Mouse (Mus musculus) midbrain, embryonic 16.5 days (tissue): ENCODE data around the gene Gm44965. TPM values are rescaled to one million over a fixed set of nuclear protein-coding genes. Genes with fewer than 3 reads are reported as not detected.

Source experiments
- ATAC-seq: fragments of 200-750 bp; cut with Nextera tagmentation; 2 replicates; pipeline ENCODE4 v1.8.0; 2017; ENCODE audit warnings: moderate TSS enrichment
- H3K27ac ChIP-seq: fragments of 300-500 bp; sonication (generic); 2 replicates; pipeline ENCODE4 v1.5.1; 2014; ENCODE audit warnings: mild to moderate bottlenecking, low read length, mixed read lengths
- H3K27me3 ChIP-seq: fragments of 300-500 bp; sonication (generic); 2 replicates; pipeline ENCODE4 v1.6.1; 2014; ENCODE audit warnings: low read depth, low read length, mixed read lengths; ENCODE audit not compliant: control insufficient read depth, insufficient read depth
- H3K36me3 ChIP-seq: fragments of 300-500 bp; sonication (generic); 2 replicates; pipeline ENCODE4 v1.6.1; 2014; ENCODE audit warnings: mild to moderate bottlenecking, low read length, moderate library complexity, mixed read lengths; ENCODE audit not compliant: control insufficient read depth, insufficient read depth
- H3K4me1 ChIP-seq: fragments of 300-500 bp; sonication (generic); 2 replicates; pipeline ENCODE4 v1.6.1; 2014; ENCODE audit warnings: mild to moderate bottlenecking, low read length, mixed read lengths; ENCODE audit not compliant: control insufficient read depth, insufficient read depth
- H3K4me2 ChIP-seq: fragments of 300-500 bp; sonication (generic); 2 replicates; pipeline ENCODE4 v1.6.1; 2014; ENCODE audit warnings: mild to moderate bottlenecking, low read length, mixed read lengths
- H3K4me3 ChIP-seq: fragments of 300-500 bp; sonication (generic); 2 replicates; pipeline ENCODE4 v1.5.1; 2014; ENCODE audit warnings: low read depth, mild to moderate bottlenecking, low read length, moderate library complexity, mixed read lengths
- H3K9ac ChIP-seq: fragments of 300-500 bp; sonication (generic); 2 replicates; pipeline ENCODE4 v1.6.1; 2014; ENCODE audit warnings: low read depth, low read length, mixed read lengths
- H3K9me3 ChIP-seq: fragments of 300-500 bp; sonication (generic); replicated peaks from 2 replicates; pipeline ENCODE4 v1.6.1; 2014; ENCODE audit warnings: mild to moderate bottlenecking, low read length, mixed read lengths; ENCODE audit not compliant: control insufficient read depth, poor library complexity, severe bottlenecking
- WGBS: fragments of 180-500 bp; shearing (Covaris S2); extraction: QIAGEN DNeasy Blood & Tissue Kit; methylation state at CpG from one replicate; pipeline ENCODE4 v1.1.7; 2014; 5-methylcytosine and 5-hydroxymethylcytosine counted together
- polyA plus RNA-seq: library from polyadenylated mRNA; unstranded; fragments of >200 nt; fragmentation: Nextera tagmentation; extraction: Ambion mirVana; gene quantifications from 2 replicates; pipeline ENCODE4 v1.2.1, GENCODE M21; 2015

Gm44965 gene
- polyA plus RNA-seq, 1 experiment from 2014 or later, result not detected

- H3K4me2 ChIP-seq, result peak overlapping the region; percentile 74
- WGBS, result 27% methylated on average over 13 of the region's 14 CpGs
- peak overlapping the region; percentile 56 for H3K4me3 ChIP-seq
- peak overlapping the region; percentile 78 for H3K9ac ChIP-seq
- H3K36me3 ChIP-seq, result 0 out of 2 replicates have a peak, but pooled peaks cover 2% of the 10 kb centered on the region
- no peaks in the 10 kb centered on the region for H3K9me3 ChIP-seq
- peaks cover 15% of the 10 kb centered on the region for H3K4me1 ChIP-seq
- ATAC-seq, result peak; percentile 91
- no peaks in the 10 kb centered on the region for H3K27me3 ChIP-seq
- H3K27ac ChIP-seq, result peak overlapping the region; percentile 98
These were observed 38.4 kb upstream of the Gm44965 start for GRCm38 (mm10) chr6:48555104-48555890.

- H3K36me3 ChIP-seq, result 0 out of 2 replicates have a peak, but pooled peaks cover 2% of the 10 kb centered on the region
- H3K4me3 ChIP-seq, result no peak overlapping the region
- H3K4me2 ChIP-seq, result peak overlapping the region; percentile 74
- WGBS, result 97% methylated on average over 3 of the region's 3 CpGs
- ATAC-seq, result no peak
- no peaks in the 10 kb centered on the region for H3K9me3 ChIP-seq
- H3K9ac ChIP-seq, result no peak overlapping the region
- H3K27ac ChIP-seq, result peak overlapping the region; percentile 98
- H3K27me3 ChIP-seq, result no peaks in the 10 kb centered on the region
- H3K4me1 ChIP-seq, result peaks cover 15% of the 10 kb centered on the region
These were observed 37.8 kb upstream of the Gm44965 start for GRCm38 (mm10) chr6:48555956-48556355.

GRCm38 (mm10) chr6:48565693-48566310, 27.9 kb upstream of the Gm44965 start:
- Histone ChIP-seq H3K36me3 (peaks cover 20% of the 10 kb centered on the region), H3K4me1 (no peaks in the 10 kb centered on the region), H3K9me3 (no peaks in the 10 kb centered on the region), H3K27me3 (no peaks in the 10 kb centered on the region), H3K4me3 (no peak overlapping the region), H3K27ac (no peak overlapping the region), H3K9ac (no peak overlapping the region), H3K4me2 (no peak overlapping the region)
- ATAC-seq, result no peak
- 93% methylated on average over 4 of the region's 4 CpGs for WGBS

DNA sequence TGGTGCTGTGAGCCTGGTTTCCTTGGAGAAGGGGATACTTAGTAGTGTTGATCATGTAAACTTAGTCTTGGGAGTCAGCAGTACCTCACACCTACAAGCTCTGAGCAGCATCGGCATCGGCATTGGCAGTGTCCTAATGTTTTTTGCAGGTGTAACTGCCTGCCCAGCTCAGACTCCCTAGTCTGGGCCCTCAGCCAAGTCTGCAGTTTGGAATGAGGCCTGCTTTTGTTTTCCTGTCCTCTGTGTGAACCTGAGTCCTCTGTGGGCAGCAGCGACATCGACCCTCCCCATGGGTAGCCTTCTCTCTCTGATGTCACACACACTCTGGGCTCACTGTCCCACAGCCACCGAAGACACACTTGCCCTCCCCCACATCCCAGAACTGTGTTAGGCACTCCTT, 27.4 kb upstream of the Gm44965 start:
- ATAC-seq, result no peak
- Histone ChIP-seq H3K36me3 (peaks cover 20% of the 10 kb centered on the region), H3K9ac (no peak overlapping the region), H3K9me3 (no peaks in the 10 kb centered on the region), H3K27me3 (no peaks in the 10 kb centered on the region), H3K4me1 (no peaks in the 10 kb centered on the region), H3K4me2 (no peak overlapping the region), H3K4me3 (no peak overlapping the region), H3K27ac (no peak overlapping the region)
- 63% methylated on average over 5 of the region's 5 CpGs for WGBS

DNA sequence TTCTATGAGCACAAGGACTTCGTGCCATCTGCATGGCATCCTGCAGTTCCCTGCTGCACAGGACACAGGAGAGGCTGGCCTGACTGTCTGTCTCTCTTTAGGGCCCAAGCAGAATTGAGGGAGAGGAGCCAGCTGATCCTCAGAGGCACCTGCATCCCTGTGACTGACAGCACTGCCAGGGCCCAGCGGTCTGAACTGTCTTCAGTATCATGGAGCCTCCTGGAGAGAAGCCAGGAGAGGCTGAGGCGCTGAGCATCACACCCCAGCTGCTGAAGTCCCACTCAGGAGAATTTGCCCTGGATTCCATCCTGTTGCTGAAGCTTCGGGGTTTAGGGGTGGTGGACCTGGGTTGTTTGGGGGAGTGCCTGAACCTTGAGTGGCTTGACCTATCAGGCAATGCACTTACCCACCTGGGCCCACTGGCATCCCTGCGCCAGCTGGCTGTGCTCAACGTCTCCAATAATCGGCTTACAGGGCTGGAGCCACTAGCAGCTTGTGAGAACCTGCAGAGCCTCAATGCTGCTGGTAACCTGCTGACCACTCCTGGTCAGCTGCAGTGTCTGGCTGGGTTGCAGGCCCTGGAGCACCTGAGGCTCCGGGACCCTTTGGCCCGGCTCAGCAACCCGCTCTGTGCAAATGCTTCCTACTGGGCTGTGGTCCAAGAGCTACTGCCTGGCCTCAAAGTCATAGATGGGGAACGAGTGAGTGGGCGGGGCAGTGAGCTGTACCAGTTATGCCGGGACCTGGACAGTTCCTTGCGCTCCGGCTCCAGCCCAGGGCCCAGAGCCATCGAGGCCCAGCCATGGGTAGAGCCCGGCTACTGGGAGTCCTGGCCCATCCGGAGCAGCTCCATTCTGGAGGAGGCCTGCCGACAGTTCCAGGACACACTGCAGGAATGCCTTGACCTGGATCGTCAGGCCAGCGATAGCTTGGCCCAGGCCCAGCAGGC, 25.4 kb upstream of the Gm44965 start:
- no peak overlapping the region for H3K4me3 ChIP-seq
- H3K27ac ChIP-seq, result no peak overlapping the region
- H3K27me3 ChIP-seq, result no peaks in the 10 kb centered on the region
- H3K4me1 ChIP-seq, result no peaks in the 10 kb centered on the region
- H3K9me3 ChIP-seq, result no peaks in the 10 kb centered on the region
- H3K4me2 ChIP-seq, result no peak overlapping the region
- 81% methylated on average over 21 of the region's 21 CpGs for WGBS
- H3K36me3 ChIP-seq, result peaks cover 19% of the 10 kb centered on the region
- H3K9ac ChIP-seq, result no peak overlapping the region
- no peak for ATAC-seq

GRCm38 (mm10) chr6:48569065-48569807, 24.5 kb upstream of the Gm44965 start:
- Histone ChIP-seq H3K27ac (no peak overlapping the region), H3K4me1 (no peaks in the 10 kb centered on the region), H3K4me2 (no peak overlapping the region), H3K9ac (no peak overlapping the region), H3K27me3 (no peaks in the 10 kb centered on the region), H3K4me3 (no peak overlapping the region), H3K36me3 (peaks cover 14% of the 10 kb centered on the region; the same call in 1 of the 2 replicates), H3K9me3 (no peaks in the 10 kb centered on the region)
- no peak for ATAC-seq
- WGBS, result 87% methylated on average over 8 of the region's 8 CpGs

GRCm38 (mm10) chr6:48572014-48572413, 21.7 kb upstream of the Gm44965 start:
- Histone ChIP-seq H3K4me1 (no peaks in the 10 kb centered on the region), H3K9me3 (no peaks in the 10 kb centered on the region), H3K27ac (no peak overlapping the region), H3K9ac (no peak overlapping the region), H3K36me3 (0 out of 2 replicates have a peak, but pooled peaks cover 7% of the 10 kb centered on the region), H3K27me3 (no peaks in the 10 kb centered on the region), H3K4me3 (no peak overlapping the region), H3K4me2 (no peak overlapping the region)
- ATAC-seq, result no peak
- 95% methylated on average over 5 of the region's 5 CpGs for WGBS

DNA sequence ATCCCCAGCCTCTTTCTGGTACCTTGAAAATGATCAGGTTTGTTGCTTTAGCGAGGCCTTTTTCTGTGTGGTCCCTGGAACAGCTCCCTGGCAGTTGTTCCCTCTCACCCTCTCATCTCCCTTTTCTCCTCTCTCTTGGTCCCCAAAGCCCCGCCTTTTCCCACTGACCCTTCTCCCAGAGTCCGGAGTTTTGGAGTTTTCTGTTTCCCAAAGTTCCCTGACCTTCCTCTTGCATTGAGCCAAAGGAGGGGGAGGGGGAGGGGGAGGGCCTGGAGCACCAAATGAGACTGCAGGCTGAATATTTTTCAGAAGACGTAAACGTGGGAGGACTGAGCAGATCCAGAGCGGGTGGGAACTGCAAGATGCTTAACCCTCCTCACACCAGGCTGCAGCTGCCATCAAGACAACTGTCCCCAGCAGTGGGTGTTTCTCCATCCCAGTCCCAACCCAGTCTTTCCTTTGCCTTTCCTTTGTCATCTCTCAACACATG, 21.1 kb upstream of the Gm44965 start, which contains the start of gene Rarres2:
Gene Rarres2, minus strand, starts transcription at position 218 of the 490 bp plus-strand sequence.
- no peak within 1 kb of the TSS for H3K27ac ChIP-seq
- 41% methylated on average over 6 of the region's 6 CpGs for WGBS
- H3K36me3 ChIP-seq, result 0 out of 2 replicates have a peak, but pooled peaks cover 7% of the 10 kb centered on the region
- no peak within 1 kb of the TSS for H3K4me2 ChIP-seq
- no peaks in the 10 kb centered on the region for H3K27me3 ChIP-seq
- H3K9ac ChIP-seq, result no peak within 1 kb of the TSS
- no peaks in the 10 kb centered on the region for H3K4me1 ChIP-seq
- H3K9me3 ChIP-seq, result no peaks in the 10 kb centered on the region
- H3K4me3 ChIP-seq, result no peak within 1 kb of the TSS
- ATAC-seq, result no peak
